Mouse (Mus musculus): Measurements from ENCODE around the gene Caskin1. TPM values are rescaled to one million over a fixed set of nuclear protein-coding genes. Genes with fewer than 3 reads are reported as not detected.
A peak's percentile ranks its signal among the peaks of the same experiment; 100 is the strongest.

Gene Caskin1
- polyA plus RNA-seq, 1 experiment: 0.34 TPM

DNA sequence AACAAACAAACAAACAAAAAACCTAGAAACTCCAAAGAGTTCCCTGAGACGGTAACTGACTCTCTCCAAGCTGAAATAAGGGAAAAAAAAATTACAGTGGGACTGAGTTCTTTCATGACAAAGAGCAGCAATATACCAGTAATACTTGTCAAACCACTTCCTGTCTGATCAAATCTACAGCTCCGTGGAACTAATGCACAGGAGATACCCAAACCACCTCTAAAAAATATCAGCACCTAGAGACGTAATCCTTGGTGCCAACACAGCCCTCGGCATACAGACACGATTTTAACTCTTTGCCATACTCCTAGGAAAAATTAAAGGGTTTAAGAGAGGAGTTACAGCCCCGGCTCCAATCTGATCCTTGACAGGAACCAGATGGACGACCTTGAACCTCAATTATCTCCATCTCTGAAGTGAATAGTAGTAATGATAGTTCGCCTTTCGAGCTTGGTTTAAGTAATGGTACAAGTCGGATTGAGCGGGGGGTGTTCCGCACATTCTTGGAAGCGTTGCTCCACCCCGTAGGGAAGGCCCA lies 34.1 kb upstream of the Caskin1 start:
- TF ChIP-seq POLR2A (IDR thresholded peaks at IDR 0.05; ENCODE audit: borderline replicate concordance, low read depth, low read length): no peak
- no peak for TF ChIP-seq CTCF (IDR thresholded peaks at IDR 0.05; ENCODE audit: low read depth, low read length)
- Histone ChIP-seq H3K4me3 (ENCODE audit: insufficient read depth, low read length) (peak overlapping the region; percentile 87), H3K27ac (ENCODE audit: insufficient read depth, low read depth, low read length) (no peak overlapping the region), H3K4me1 (ENCODE audit: control insufficient read depth, insufficient read depth, low read length) (peaks cover 17% of the 10 kb centered on the region)

DNA sequence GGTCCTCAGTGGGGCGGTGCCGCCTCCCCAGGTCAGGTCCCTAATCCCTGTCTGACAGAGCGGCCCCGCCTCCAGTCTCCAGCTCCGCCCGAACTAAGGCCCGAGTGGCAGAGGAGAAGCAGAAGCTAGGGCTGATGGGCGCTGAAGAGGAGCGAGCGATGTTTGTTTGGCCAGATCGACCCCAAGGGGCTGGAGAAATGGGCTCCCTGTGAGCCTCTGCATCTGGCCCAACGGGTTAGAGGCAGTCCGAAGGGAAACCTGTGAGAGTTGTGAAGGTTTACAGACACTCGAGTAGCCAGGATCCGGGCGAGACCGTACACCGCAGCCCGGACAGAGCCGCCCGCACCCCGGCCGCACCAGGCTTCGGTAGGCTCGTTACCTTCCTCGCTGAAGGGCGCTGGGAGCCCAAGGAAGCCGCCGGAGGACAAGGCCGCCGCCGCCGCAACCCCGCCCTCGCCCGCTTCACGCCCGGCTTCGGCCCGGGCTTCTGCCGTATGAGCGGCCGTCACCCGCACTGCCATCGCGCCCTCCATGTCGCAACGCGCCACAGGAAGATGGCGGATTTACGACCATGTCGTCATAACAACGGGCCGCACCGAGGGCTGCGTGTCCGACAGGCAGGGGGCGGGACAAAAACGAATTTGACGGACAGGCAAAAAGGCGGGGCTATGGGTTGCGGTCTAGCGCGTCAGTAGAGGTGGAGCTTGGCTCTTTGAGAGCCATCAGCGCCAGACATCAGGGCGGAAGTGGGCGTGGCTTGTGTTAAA lies 33.5 kb upstream of the Caskin1 start:
- Histone ChIP-seq H3K27ac (ENCODE audit: insufficient read depth, low read depth, low read length) (peak overlapping the region; percentile 89), H3K4me3 (ENCODE audit: insufficient read depth, low read length) (peak overlapping the region; percentile 87), H3K4me1 (ENCODE audit: control insufficient read depth, insufficient read depth, low read length) (peaks cover 17% of the 10 kb centered on the region)
- TF ChIP-seq POLR2A (IDR thresholded peaks at IDR 0.05; ENCODE audit: borderline replicate concordance, low read depth, low read length) (0 out of 2 replicates have a peak, but pooled peaks have one; percentile 69), CTCF (IDR thresholded peaks at IDR 0.05; ENCODE audit: low read depth, low read length) (no peak)

DNA sequence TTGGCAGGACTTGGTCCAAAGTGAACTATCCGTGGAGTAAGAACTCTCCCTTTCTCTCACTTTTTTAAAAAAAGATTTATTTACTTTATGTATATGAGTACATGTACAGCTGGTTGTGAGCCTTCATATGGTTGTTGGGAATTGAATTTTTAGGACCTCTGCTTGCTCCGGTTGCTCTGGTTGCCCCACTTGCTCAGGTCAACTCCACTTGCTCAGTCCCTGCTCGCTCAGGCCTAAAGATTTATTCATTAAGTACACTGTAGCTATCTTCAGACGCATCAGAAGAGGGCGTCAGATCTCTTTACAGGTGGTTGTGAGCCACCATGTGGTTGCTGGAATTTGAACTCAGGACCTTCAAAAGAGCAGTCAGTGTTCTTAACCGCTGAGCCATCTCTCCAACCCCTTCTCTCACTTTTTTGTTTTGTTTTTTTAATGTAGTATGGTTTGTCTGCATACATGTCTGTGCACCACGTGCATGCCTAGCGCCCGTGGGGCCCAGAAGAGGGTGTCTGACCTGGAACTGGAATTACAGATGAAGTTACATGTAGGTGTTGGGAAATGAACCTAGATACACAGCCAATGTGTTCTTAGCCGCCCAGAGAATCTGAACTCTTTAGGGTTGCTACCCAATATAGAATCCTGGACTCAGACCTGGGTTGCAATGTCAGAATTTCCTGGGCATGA lies 32.7 kb upstream of the Caskin1 start:
- Histone ChIP-seq H3K4me3 (ENCODE audit: insufficient read depth, low read length) (peak overlapping the region; percentile 19; the same call in 1 of the 2 replicates), H3K4me1 (ENCODE audit: control insufficient read depth, insufficient read depth, low read length) (peaks cover 17% of the 10 kb centered on the region), H3K27ac (ENCODE audit: insufficient read depth, low read depth, low read length) (peak overlapping the region; percentile 19; the same call in 1 of the 2 replicates)

DNA sequence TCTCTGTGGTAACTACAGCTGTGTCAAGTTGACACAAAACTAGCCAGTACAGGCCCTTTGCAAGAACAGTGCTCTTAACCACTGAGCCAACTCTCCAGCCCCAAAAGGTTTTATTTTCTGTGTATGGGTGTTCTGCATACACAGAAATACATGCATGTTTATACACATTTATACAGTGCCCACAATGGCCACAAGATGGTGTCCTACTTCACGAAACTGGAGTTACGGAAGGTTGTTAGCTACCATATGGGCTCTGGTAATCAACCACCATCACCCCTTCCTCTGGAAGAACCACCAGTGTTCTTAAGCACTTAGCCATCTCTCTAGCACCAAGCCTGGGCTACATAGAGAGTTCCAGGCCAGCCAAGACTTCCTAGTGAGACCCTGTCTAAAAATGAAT lies 26.8 kb upstream of the Caskin1 start:
- no peak overlapping the region for H3K4me3 ChIP-seq (ENCODE audit: insufficient read depth, low read length)
- 0 out of 2 replicates have a peak, but pooled peaks cover 3% of the 10 kb centered on the region for H3K4me1 ChIP-seq (ENCODE audit: control insufficient read depth, insufficient read depth, low read length)
- TF ChIP-seq POLR2A (IDR thresholded peaks at IDR 0.05; ENCODE audit: borderline replicate concordance, low read depth, low read length): no peak
- TF ChIP-seq CTCF (IDR thresholded peaks at IDR 0.05; ENCODE audit: low read depth, low read length): no peak
- no peak overlapping the region for H3K27ac ChIP-seq (ENCODE audit: insufficient read depth, low read depth, low read length)

DNA sequence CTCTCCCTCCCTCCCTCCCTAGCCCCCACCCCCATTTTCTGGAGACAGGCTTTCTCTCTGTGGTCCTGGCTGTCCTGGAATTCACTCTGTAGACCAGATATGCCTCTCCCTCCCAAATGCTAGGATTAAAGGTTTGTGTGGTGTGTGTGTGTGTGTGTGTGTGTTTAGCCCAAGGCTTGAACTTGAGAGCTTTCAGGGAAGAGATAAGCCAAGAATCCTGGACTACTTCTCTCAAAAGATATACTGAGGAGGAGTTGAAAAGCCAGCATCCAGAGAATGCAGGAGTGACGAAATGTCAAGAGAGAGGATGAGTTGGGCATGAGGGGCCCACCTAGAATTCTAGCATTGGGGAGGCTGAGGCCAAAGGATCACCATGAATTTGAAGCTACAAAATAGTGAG lies 25.5 kb upstream of the Caskin1 start:
- H3K4me1 ChIP-seq (ENCODE audit: control insufficient read depth, insufficient read depth, low read length): 0 out of 2 replicates have a peak, but pooled peaks cover 3% of the 10 kb centered on the region
- H3K4me3 ChIP-seq (ENCODE audit: insufficient read depth, low read length): no peak overlapping the region
- H3K27ac ChIP-seq (ENCODE audit: insufficient read depth, low read depth, low read length): no peak overlapping the region
- TF ChIP-seq POLR2A (IDR thresholded peaks at IDR 0.05; ENCODE audit: borderline replicate concordance, low read depth, low read length): no peak
- TF ChIP-seq CTCF (IDR thresholded peaks at IDR 0.05; ENCODE audit: low read depth, low read length): no peak

DNA sequence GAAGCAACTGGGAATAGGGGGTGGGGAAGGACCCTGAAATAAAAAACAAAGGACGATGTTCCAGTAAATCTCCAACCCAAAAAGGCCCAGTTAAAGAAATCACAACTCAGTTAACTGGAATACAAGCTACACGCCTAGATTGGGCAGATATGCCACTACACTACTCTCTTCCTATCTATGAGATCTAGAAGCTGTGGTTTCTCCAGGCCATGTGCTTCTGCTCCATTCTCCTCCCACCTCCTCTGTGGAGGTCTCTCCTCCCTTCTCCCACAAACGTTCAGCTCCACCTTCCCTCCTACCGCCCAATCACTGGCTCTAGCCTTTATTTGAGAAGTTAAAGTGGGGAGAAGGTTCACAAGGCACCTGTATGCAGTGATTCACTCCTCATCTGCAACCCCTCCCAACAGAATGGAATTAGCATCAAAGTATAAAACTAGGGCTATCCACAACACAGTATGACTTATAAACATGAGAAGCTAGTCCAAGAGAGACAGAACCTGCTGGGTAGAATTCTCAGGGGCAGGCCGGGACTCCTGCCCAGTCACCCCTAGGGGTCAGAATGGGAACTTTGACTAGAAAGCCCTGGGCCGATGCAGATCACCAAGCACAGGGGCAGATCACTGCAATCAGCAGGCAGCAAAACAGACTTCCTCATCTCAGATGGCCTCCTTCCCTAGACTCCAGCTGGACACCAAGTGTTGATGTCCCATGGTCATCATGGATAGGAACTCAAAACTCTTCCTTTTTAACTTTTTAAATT lies 24.8 kb upstream of the Caskin1 start:
- TF ChIP-seq POLR2A (IDR thresholded peaks at IDR 0.05; ENCODE audit: borderline replicate concordance, low read depth, low read length) (no peak), CTCF (IDR thresholded peaks at IDR 0.05; ENCODE audit: low read depth, low read length) (no peak)
- Histone ChIP-seq H3K4me3 (ENCODE audit: insufficient read depth, low read length) (no peak overlapping the region), H3K4me1 (ENCODE audit: control insufficient read depth, insufficient read depth, low read length) (0 out of 2 replicates have a peak, but pooled peaks cover 3% of the 10 kb centered on the region), H3K27ac (ENCODE audit: insufficient read depth, low read depth, low read length) (no peak overlapping the region)

DNA sequence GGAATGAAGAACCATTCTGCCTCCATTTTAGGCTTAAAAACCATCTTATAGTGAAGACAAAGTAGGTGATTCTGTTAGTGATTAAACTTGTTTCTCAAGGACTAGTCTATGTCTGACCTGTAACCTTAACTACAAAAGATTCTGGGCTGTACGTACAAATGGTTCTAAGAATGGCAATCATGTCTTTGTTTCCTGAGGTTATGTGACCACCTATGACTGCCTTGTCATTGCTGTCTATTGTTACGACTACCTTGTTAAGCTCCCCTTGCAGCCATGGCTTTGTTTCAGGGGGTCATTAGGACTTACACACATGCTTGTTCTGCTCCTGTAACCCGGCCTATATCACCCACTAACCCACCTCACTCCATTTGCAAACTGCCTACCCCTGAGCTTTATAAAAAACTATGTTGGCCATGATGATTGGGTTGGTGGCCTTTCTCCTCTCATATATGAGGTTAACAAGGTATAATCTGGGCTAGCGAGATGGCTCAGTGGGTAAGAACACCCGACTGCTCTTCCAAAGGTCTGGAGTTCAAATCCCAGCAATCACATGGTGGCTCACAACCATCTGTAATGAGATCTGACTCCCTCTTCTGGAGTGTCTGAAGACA lies 19.7 kb upstream of the Caskin1 start:
- H3K27ac ChIP-seq (ENCODE audit: insufficient read depth, low read depth, low read length): no peak overlapping the region
- H3K4me1 ChIP-seq (ENCODE audit: control insufficient read depth, insufficient read depth, low read length): peaks cover 14% of the 10 kb centered on the region
- no peak overlapping the region for H3K4me3 ChIP-seq (ENCODE audit: insufficient read depth, low read length)
- TF ChIP-seq CTCF (IDR thresholded peaks at IDR 0.05; ENCODE audit: low read depth, low read length) (no peak), POLR2A (IDR thresholded peaks at IDR 0.05; ENCODE audit: borderline replicate concordance, low read depth, low read length) (no peak)

DNA sequence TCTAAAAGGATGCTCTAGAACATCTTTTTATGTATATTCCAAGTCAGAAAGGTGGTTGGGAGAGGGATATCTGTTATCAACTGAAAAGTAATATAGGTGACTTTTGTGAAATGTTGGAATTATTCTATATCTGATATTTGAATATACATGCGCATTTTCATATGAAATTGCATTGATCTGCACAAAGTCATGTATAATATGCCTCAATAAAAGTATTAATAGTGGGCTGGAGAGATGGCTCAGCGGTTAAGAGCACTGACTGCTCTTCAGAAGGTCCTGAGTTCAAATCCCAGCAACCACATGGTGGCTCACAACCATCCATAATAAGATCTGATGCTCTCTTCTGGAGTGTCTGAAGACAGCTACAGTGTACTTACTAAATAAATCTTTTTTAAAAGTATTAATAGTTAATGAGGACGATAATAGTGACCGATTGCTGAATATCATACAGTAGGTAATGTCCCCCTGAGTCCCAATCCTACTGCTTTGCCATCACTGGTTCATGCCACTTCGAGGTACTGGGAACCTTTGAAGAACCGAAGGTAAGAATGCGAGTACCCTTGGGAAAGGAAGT lies 19.0 kb upstream of the Caskin1 start:
- peak overlapping the region; percentile 69 for H3K27ac ChIP-seq (ENCODE audit: insufficient read depth, low read depth, low read length)
- TF ChIP-seq CTCF (IDR thresholded peaks at IDR 0.05; ENCODE audit: low read depth, low read length) (no peak), POLR2A (IDR thresholded peaks at IDR 0.05; ENCODE audit: borderline replicate concordance, low read depth, low read length) (no peak)
- peaks cover 14% of the 10 kb centered on the region for H3K4me1 ChIP-seq (ENCODE audit: control insufficient read depth, insufficient read depth, low read length)
- peak overlapping the region; percentile 78 for H3K4me3 ChIP-seq (ENCODE audit: insufficient read depth, low read length)

All from bone marrow macrophage, adult 2 months (primary cell).